Comparison of ENCODE assay signal across 8 mouse cellular contexts in genomic region chr6:108306910-108307584, GRCm38 (mm10).
A peak's percentile ranks its signal among the peaks of the same experiment; 100 is the strongest.
DNase-seq lines count a peak whose midpoint lies in the region; ATAC-seq and TF ChIP-seq lines count a peak whose summit lies in the region.

No protein-coding gene starts in this region.

- peak overlapping the region; percentile 45; the same call in 1 of the 2 replicates for H3K4me3 ChIP-seq in heart, adult 2 months
- no peak overlapping the region for H3K4me3 ChIP-seq in limb, embryonic 13.5 days
- H3K4me3 ChIP-seq in forebrain, postnatal 0 days (ENCODE audit: low read depth, low read length) = no peak overlapping the region

- H3K9me3 ChIP-seq in limb, embryonic 13.5 days = no peaks in the 10 kb centered on the region
- no peaks in the 10 kb centered on the region for H3K9me3 ChIP-seq in forebrain, postnatal 0 days (ENCODE audit: low read length)

- TF ChIP-seq CTCF in heart, adult 2 months (IDR thresholded peaks at IDR 0.05) = no peak
- TF ChIP-seq CTCF in forebrain, postnatal 0 days (IDR thresholded peaks at IDR 0.05; ENCODE audit: low read depth) = no peak

- no peak for TF ChIP-seq EP300 in heart, adult 2 months (IDR thresholded peaks at IDR 0.05; ENCODE audit: insufficient read depth, low read depth, low read length)

- WGBS in heart, adult 2 months = 36% methylated on average over 9 of the region's 9 CpGs
- WGBS in limb, embryonic 13.5 days = 61% methylated on average over 9 of the region's 9 CpGs
- 66% methylated on average over 9 of the region's 9 CpGs for WGBS in forebrain, postnatal 0 days

- no peak overlapping the region for H3K9ac ChIP-seq in heart, adult 2 months (ENCODE audit: low read depth, low read length)
- no peak overlapping the region for H3K9ac ChIP-seq in limb, embryonic 13.5 days
- H3K9ac ChIP-seq in forebrain, postnatal 0 days = no peak overlapping the region

- H3K36me3 ChIP-seq in heart, adult 2 months (ENCODE audit: control insufficient read depth, insufficient read depth, low read length) = peaks cover 3% of the 10 kb centered on the region; the same call in 1 of the 2 replicates
- no peaks in the 10 kb centered on the region for H3K36me3 ChIP-seq in limb, embryonic 13.5 days
- no peaks in the 10 kb centered on the region for H3K36me3 ChIP-seq in forebrain, postnatal 0 days (ENCODE audit: insufficient read depth)

- no peak for TF ChIP-seq POLR2A in heart, adult 2 months (IDR thresholded peaks at IDR 0.05; ENCODE audit: insufficient read depth, low read depth, low read length)

- intact Hi-C loops in heart, adult 2 months (cut with DNase I) = loop anchor here (1.0 to 5.0 kb wide), 4 partner anchors 22 to 120 kb away; partner anchors contain the start of genes Itpr1 and Sumf1
- intact Hi-C loops in heart, postnatal 36 days (cut with DNase I) = loop anchor here (1.0 to 2.0 kb wide), 2 partner anchors 18 to 94 kb away; partner anchors contain the start of gene Itpr1

- H3K27me3 ChIP-seq in heart, adult 2 months (ENCODE audit: control insufficient read depth, insufficient read depth, low read length) = no peaks in the 10 kb centered on the region
- no peaks in the 10 kb centered on the region for H3K27me3 ChIP-seq in limb, embryonic 13.5 days
- no peaks in the 10 kb centered on the region for H3K27me3 ChIP-seq in forebrain, postnatal 0 days (ENCODE audit: insufficient read depth, low read length)

- H3K27ac ChIP-seq in heart, adult 2 months = peak overlapping the region; percentile 80
- no peak overlapping the region for H3K27ac ChIP-seq in limb, embryonic 13.5 days
- no peak overlapping the region for H3K27ac ChIP-seq in forebrain, postnatal 0 days (ENCODE audit: low read depth, low read length)

- H3K79me2 ChIP-seq in heart, adult 2 months (replicated peaks; ENCODE audit: control insufficient read depth, insufficient read depth, low read length) = no peaks in the 10 kb centered on the region

- no peak for DNase-seq in heart, adult 2 months
- no peak for DNase-seq in heart, postnatal 36 days
- peak; percentile 19 for DNase-seq in c-Kit-positive CD71-negative TER-119-negative erythroid progenitor cells, embryonic 14.5 days (ENCODE audit: low read depth)
- no peak for DNase-seq in left cerebral cortex, adult 11 months (ENCODE audit: low spot score)
- DNase-seq in forebrain, postnatal 0 days = no peak
- no peak for DNase-seq in layer of hippocampus, postnatal 10 days (ENCODE audit: low spot score in 2 of 2)

- peak overlapping the region; percentile 9; the same call in 1 of the 2 replicates for H3K4me2 ChIP-seq in limb, embryonic 13.5 days (replicated peaks)
- no peak overlapping the region for H3K4me2 ChIP-seq in forebrain, postnatal 0 days (ENCODE audit: low read depth)

- H3K4me1 ChIP-seq in heart, adult 2 months (ENCODE audit: control insufficient read depth, insufficient read depth, low read length) = peaks cover 14% of the 10 kb centered on the region
- H3K4me1 ChIP-seq in limb, embryonic 13.5 days = peaks cover 31% of the 10 kb centered on the region
- H3K4me1 ChIP-seq in forebrain, postnatal 0 days (ENCODE audit: insufficient read depth) = 0 out of 2 replicates have a peak, but pooled peaks cover 4% of the 10 kb centered on the region

- ATAC-seq in limb, embryonic 13.5 days (ENCODE audit: low FRiP score, low read depth) = no peak
- ATAC-seq in monocyte, adult 5-6 weeks (replicated peaks; ENCODE audit: insufficient number of reproducible peaks, low FRiP score, low TSS enrichment, poor library complexity, severe bottlenecking) = peak; percentile 64
- ATAC-seq in forebrain, postnatal 0 days = no peak
